Mouse (Mus musculus) neural tube, embryonic 12.5 days (tissue): Measurements from ENCODE around the gene Dnajc2. TPM values are rescaled to one million over a fixed set of nuclear protein-coding genes. Genes with fewer than 3 reads are reported as not detected.

ENCODE experiments used
- ATAC-seq: fragments of 200-750 bp; cut with Nextera tagmentation; 2 replicates; pipeline ENCODE4 v1.8.0; 2017; ENCODE audit warnings: low read depth, mild to moderate bottlenecking, moderate TSS enrichment, moderate library complexity; ENCODE audit not compliant: low FRiP score
- H3K27ac ChIP-seq: fragments of 300-500 bp; sonication (generic); 2 replicates; pipeline ENCODE4 v1.5.1; 2016
- H3K27me3 ChIP-seq: fragments of 300-500 bp; sonication (generic); replicated peaks from 2 replicates; pipeline ENCODE4 v1.6.1; 2016; ENCODE audit warnings: mild to moderate bottlenecking
- H3K36me3 ChIP-seq: fragments of 300-500 bp; sonication (generic); 2 replicates; pipeline ENCODE4 v1.6.1; 2016; ENCODE audit warnings: mild to moderate bottlenecking
- H3K4me1 ChIP-seq: fragments of 300-500 bp; sonication (generic); 2 replicates; pipeline ENCODE4 v1.6.1; 2016
- H3K4me2 ChIP-seq: fragments of 300-500 bp; sonication (generic); replicated peaks from 2 replicates; pipeline ENCODE4 v1.6.1; 2016; ENCODE audit warnings: mild to moderate bottlenecking
- H3K4me3 ChIP-seq: fragments of 300-500 bp; sonication (generic); 2 replicates; pipeline ENCODE4 v1.5.1; 2016
- H3K9ac ChIP-seq: fragments of 300-500 bp; sonication (generic); 2 replicates; pipeline ENCODE4 v1.6.1; 2016; ENCODE audit warnings: mild to moderate bottlenecking
- H3K9me3 ChIP-seq: fragments of 300-500 bp; sonication (generic); 2 replicates; pipeline ENCODE4 v1.6.1; 2016; ENCODE audit warnings: mild to moderate bottlenecking
- WGBS: fragments of 180-500 bp; shearing (Covaris S2); methylation state at CpG from one replicate; pipeline ENCODE4 v1.1.7; 2016; 5-methylcytosine and 5-hydroxymethylcytosine counted together
- polyA plus RNA-seq: library from polyadenylated mRNA; unstranded; fragments of >200 nt; fragmentation: Nextera tagmentation; extraction: Ambion mirVana; gene quantifications from 2 replicates; pipeline ENCODE4 v1.2.1, GENCODE M21; 2016

Dnajc2 gene
- polyA plus RNA-seq, 1 experiment from 2014 or later = 83.2 TPM

DNA sequence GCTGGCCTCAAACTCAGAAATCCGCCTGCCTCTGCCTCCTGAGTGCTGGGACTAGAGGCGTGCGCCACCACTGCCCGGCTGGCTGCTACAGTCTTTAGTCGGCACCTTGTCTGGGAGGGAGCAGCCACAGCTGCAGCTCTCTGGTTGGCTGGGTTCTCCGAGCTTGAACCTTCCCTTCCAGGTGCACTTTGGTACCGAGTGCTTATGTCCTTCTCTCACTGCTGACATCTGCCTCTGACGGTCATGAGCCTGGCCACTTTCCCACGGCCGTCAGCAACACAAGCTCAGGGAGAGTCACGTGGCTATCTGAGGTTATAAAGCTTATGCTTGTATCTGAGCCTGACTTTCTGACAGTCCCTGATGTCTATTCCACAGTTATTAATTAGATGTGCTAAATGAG, 45.9 kb downstream of the Dnajc2 start:
- 95% methylated on average over 11 of the region's 11 CpGs for WGBS
- H3K36me3 ChIP-seq = peaks cover 46% of the 10 kb centered on the region

DNA sequence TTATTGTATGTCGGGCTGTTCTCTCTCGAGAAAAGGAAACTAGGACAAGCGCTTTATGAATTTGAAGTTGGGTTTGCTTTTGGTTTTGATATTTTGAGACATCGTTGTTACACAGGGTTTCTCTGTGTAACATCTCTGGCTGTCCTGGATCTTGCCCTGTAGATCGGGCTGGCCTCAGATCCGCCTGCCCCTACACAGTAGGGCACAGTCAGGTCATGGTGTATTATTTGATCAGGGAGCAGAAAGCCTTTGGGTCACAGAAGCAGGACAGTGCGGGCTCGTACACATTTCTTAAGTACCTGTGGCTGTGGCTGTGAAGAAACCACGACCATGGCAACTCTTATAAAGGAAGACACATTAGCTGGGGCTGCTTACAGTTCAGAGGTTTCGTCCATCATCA, 47.4 kb downstream of the Dnajc2 start:
- WGBS = 30% methylated on average over 10 of the region's 10 CpGs
- ATAC-seq = no peak
- peak overlapping the region; percentile 92 for H3K4me3 ChIP-seq
- H3K4me1 ChIP-seq = peaks cover 17% of the 10 kb centered on the region
- H3K9me3 ChIP-seq = no peaks in the 10 kb centered on the region
- peak overlapping the region; percentile 76 for H3K4me2 ChIP-seq
- H3K36me3 ChIP-seq = peaks cover 31% of the 10 kb centered on the region
- H3K27ac ChIP-seq = no peak overlapping the region
- peak overlapping the region; percentile 93 for H3K9ac ChIP-seq
- no peaks in the 10 kb centered on the region for H3K27me3 ChIP-seq

More for the DNA sequence above, 45.9 kb downstream of the Dnajc2 start:
- Histone ChIP-seq H3K27me3 (no peaks in the 10 kb centered on the region), H3K4me1 (peaks cover 16% of the 10 kb centered on the region), H3K4me2 (no peak overlapping the region), H3K9ac (no peak overlapping the region), H3K4me3 (no peak overlapping the region), H3K9me3 (no peaks in the 10 kb centered on the region), H3K27ac (no peak overlapping the region)
- ATAC-seq = no peak

DNA sequence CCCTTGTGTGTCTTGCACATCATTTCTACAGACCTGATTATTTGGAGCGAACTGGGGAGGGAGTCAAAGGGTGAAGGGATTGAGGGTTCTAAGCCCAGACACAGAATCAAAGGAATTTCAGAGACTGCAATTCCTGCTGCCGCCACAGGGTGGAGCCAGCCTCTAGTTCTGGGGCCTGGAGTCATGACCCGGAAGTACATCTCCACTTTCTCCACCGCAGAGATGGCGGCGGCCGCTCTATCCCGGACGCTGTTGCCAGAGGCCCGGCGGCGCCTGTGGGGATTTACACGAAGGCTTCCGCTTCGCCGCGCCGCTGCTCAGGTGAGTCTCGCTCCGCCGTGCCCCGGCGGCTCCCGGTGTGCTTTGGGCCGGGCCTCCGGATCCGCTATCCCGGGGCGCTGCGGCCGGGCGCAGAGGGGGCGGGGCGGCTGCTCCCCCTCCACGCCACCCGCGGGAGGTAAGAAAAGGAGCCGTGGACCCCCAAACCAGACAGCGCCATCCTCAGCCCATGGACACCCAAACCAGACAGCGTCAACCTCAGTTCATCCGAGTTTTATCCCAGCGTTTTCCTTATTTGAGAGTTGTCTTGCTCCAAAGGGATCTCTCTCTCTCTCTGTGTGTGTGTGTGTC, 48.0 kb downstream of the Dnajc2 start, which contains the start of gene Pmpcb:
TSS of gene Pmpcb (plus strand) at position 186 of the 630 bp plus-strand sequence.
- Histone ChIP-seq H3K4me2 (peak within 1 kb of the TSS; percentile 76), H3K4me3 (peak within 1 kb of the TSS; percentile 92), H3K9me3 (no peaks in the 10 kb centered on the region), H3K27ac (peak within 1 kb of the TSS; percentile 70), H3K36me3 (peaks cover 27% of the 10 kb centered on the region), H3K27me3 (no peaks in the 10 kb centered on the region), H3K9ac (peak within 1 kb of the TSS; percentile 93), H3K4me1 (peaks cover 22% of the 10 kb centered on the region)
- under 1% methylated on average over 42 of the region's 42 CpGs for WGBS
- ATAC-seq = peak; percentile 52

DNA sequence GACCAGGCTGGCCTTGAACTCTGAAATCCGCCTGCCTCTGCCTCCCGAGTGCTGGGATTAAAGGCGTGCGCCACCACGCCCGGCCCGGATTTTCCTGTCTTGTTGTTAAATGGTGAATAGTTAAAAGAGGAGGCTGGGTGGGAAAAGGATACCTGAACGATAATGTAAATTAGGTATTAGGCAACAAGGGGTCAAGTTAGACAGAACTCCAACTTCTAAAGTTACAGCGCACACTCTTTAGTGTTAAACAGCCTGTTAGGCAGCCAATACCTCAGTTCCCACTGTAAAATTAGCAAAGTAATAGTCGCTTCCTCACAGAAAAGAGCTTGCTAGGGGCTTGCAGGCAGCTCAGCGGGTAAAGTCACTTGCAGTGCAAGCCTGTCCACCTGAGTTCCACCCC, 49.0 kb downstream of the Dnajc2 start:
- no peak overlapping the region for H3K27ac ChIP-seq
- no peak overlapping the region for H3K9ac ChIP-seq
- peaks cover 17% of the 10 kb centered on the region for H3K36me3 ChIP-seq
- WGBS = 85% methylated on average over 11 of the region's 11 CpGs
- no peak overlapping the region for H3K4me2 ChIP-seq
- peaks cover 25% of the 10 kb centered on the region for H3K4me1 ChIP-seq
- H3K9me3 ChIP-seq = no peaks in the 10 kb centered on the region
- no peak overlapping the region for H3K4me3 ChIP-seq
- H3K27me3 ChIP-seq = no peaks in the 10 kb centered on the region
- ATAC-seq = no peak

DNA sequence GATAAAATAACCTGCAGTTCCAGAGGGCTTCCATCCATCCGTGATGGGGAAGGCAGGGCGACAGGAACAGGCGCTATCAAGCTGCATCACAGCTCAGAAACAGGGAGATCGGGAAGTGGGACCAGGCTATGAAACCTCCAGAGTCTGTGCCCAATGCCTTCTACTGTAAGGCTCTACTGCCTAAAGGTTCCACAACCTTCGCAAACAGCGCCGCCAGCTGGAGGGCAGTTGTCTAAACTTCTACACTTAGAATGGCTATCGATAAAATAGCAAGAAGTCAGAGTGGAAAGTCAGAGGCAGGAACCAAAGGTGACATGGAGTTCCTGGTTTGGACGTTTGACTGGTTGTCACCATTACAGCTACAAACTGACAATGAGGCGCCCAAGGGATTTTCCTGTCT, 49.5 kb downstream of the Dnajc2 start:
- H3K27me3 ChIP-seq = no peaks in the 10 kb centered on the region
- no peak overlapping the region for H3K4me2 ChIP-seq
- H3K4me1 ChIP-seq = peaks cover 25% of the 10 kb centered on the region
- WGBS = 31% methylated on average over 10 of the region's 10 CpGs
- H3K4me3 ChIP-seq = no peak overlapping the region
- no peak for ATAC-seq
- no peaks in the 10 kb centered on the region for H3K9me3 ChIP-seq
- peaks cover 17% of the 10 kb centered on the region for H3K36me3 ChIP-seq
- no peak overlapping the region for H3K9ac ChIP-seq
- H3K27ac ChIP-seq = no peak overlapping the region

DNA sequence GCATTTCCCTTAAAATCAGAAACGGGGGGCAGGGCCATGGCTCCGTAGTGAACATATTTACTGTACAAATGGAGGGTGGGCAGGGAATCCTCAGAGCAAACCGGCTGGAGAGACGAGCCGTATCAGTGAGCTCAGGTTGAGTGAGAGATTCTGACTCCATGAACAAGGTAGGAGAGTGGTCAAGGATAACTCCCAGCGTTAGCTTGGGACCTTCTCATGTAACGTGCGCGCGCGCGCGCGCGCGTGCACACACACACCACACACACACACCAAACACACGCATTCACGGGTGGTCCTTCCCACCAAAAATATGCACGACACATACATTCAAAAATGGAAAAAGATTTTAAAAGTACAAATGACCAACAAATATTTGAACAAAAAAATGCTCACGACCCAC, 50.0 kb downstream of the Dnajc2 start:
- Histone ChIP-seq H3K9me3 (no peaks in the 10 kb centered on the region), H3K9ac (no peak overlapping the region), H3K4me1 (peaks cover 25% of the 10 kb centered on the region), H3K4me3 (no peak overlapping the region), H3K4me2 (no peak overlapping the region), H3K27me3 (no peaks in the 10 kb centered on the region), H3K36me3 (peaks cover 13% of the 10 kb centered on the region), H3K27ac (no peak overlapping the region)
- 85% methylated on average over 20 of the region's 20 CpGs for WGBS
- ATAC-seq = no peak

DNA sequence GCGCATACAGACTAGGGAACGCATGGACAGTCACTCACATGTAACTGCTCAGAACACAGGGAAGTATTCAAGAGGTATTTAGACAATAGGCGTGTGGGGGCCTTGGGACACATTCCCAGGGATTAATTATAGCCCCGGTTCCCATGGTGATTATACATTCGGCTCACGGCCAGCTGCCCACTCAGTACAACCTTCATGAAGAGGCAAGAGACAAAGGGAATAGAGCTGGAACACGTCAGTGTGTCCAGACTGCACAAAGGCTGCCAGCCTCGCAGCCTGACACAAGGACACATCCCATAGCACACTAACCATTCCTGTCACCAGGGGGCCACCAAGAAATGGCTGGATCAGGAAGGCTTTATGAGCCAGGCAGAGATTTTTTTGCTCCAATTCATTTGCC, 52.1 kb downstream of the Dnajc2 start:
- H3K4me2 ChIP-seq = peak overlapping the region; percentile 10; the same call in 1 of the 2 replicates
- H3K4me1 ChIP-seq = peaks cover 19% of the 10 kb centered on the region
- no peak overlapping the region for H3K9ac ChIP-seq
- no peaks in the 10 kb centered on the region for H3K27me3 ChIP-seq
- 11% methylated on average over 8 of the region's 8 CpGs for WGBS
- no peaks in the 10 kb centered on the region for H3K36me3 ChIP-seq
- no peaks in the 10 kb centered on the region for H3K9me3 ChIP-seq
- H3K4me3 ChIP-seq = no peak overlapping the region
- H3K27ac ChIP-seq = peak overlapping the region; percentile 54
- ATAC-seq = peak; percentile 93

DNA sequence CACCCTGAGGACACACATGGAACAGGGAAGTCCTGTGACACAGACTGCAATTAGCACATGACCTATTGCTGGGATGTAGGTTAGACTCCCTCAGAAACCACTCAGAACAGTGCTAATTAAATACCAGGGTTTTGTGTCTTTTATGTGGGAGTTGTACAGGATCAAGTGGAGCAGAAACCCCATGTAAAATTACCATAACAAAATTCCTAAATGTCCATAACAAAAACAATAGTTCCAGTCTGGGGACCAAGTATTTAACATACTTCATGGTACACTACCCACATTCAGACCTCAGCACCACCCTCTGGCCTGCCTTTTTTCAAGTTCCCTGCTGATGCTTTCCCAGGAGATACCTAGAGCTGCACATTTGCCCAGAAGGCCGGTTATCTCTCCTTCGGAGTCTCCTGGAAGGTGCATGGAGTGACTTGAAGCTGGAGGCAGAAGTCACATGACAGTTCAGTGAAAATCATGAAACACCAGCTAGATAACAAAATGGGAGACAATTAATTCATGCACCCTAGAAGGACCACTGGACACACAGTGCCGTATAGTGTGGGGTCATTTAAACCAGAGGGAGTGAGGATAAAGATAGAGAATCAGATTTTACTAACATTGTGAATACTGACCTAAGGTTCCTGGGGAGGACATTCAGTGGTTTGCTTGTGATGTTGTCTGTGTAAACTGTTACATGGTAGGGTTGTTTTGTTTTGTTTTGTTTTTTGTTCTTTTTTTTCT, 52.7 kb downstream of the Dnajc2 start:
- Histone ChIP-seq H3K27me3 (no peaks in the 10 kb centered on the region), H3K27ac (peak overlapping the region; percentile 54), H3K4me2 (peak overlapping the region; percentile 10; the same call in 1 of the 2 replicates), H3K4me3 (no peak overlapping the region), H3K4me1 (peaks cover 14% of the 10 kb centered on the region), H3K9me3 (no peaks in the 10 kb centered on the region), H3K9ac (no peak overlapping the region), H3K36me3 (no peaks in the 10 kb centered on the region)
- peak; percentile 57 for ATAC-seq
- WGBS = 27% methylated on average over 3 of the region's 3 CpGs

DNA sequence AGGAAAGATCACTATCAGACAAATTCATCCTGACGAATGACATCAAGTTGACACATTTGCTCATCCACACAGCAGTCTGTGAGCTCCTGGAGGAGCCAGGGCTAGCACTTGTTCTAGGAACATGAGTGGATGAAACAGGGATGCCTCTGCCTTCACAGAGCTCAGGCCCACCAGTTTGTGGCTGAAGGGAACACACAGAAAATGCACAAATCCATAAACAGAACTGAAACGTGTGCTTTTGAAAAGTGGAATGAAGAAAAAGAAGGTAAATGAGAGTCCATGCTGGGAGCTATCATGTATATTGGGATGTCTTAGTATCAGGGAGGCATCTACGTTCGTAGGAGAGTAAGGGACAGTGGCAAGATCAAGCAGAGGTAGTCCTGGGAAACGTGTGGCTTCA, 55.9 kb downstream of the Dnajc2 start:
- Histone ChIP-seq H3K27me3 (no peaks in the 10 kb centered on the region), H3K9me3 (no peaks in the 10 kb centered on the region), H3K4me3 (no peak overlapping the region), H3K9ac (no peak overlapping the region), H3K27ac (no peak overlapping the region), H3K36me3 (no peaks in the 10 kb centered on the region), H3K4me2 (no peak overlapping the region), H3K4me1 (peaks cover 9% of the 10 kb centered on the region)
- 88% methylated on average over 5 of the region's 5 CpGs for WGBS
- no peak for ATAC-seq

DNA sequence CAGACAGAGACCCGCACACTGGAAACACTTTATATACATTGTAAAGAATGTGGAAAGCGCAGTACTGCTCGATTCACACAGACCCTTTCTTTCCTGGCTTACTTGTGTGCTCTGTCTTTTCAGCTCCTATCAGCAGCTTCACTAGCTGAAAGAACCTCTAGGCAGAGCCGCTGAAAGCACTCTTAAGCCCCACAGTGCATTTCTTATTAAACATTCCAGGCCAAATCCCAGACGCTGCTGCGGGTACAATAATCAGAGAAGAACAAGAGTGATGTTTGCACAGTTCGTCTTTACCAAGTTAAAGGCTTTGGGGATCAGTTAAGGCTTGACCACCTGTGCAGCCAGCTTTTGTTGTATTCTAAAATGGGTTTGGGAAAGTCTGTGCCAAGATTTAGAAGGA, 60.2 kb downstream of the Dnajc2 start:
- peak; percentile 29; the same call in 1 of the 2 replicates for ATAC-seq
- Histone ChIP-seq H3K9me3 (no peaks in the 10 kb centered on the region), H3K27ac (peak overlapping the region; percentile 21; the same call in 1 of the 2 replicates), H3K9ac (no peak overlapping the region), H3K4me1 (no peaks in the 10 kb centered on the region), H3K4me3 (no peak overlapping the region), H3K36me3 (no peaks in the 10 kb centered on the region), H3K4me2 (no peak overlapping the region), H3K27me3 (no peaks in the 10 kb centered on the region)
- 42% methylated on average over 7 of the region's 7 CpGs for WGBS

DNA sequence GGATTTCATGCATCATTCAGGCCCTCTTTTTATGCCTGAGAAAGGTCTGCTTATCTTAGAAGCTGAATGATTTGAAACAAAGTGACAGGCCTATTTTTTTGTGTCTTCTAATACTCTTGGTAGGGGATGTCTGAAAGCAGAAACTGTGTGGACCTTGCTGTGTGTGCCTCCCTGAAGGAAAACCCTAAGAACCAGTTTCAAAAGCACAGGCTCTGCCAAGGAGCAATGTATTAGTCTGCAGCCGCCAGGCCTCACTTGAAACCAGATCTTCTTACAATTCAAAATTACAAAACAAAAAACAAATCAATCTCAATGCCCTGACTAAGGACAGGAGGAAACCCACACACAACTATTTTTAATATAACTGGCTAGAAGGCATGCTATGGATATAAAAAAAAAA, 60.6 kb downstream of the Dnajc2 start:
- H3K4me2 ChIP-seq = no peak overlapping the region
- no peaks in the 10 kb centered on the region for H3K36me3 ChIP-seq
- peak overlapping the region; percentile 21; the same call in 1 of the 2 replicates for H3K27ac ChIP-seq
- no peaks in the 10 kb centered on the region for H3K4me1 ChIP-seq
- H3K9me3 ChIP-seq = no peaks in the 10 kb centered on the region
- no peaks in the 10 kb centered on the region for H3K27me3 ChIP-seq
- 48% methylated on average over 1 of the region's 1 CpGs for WGBS
- ATAC-seq = no peak
- H3K4me3 ChIP-seq = no peak overlapping the region
- no peak overlapping the region for H3K9ac ChIP-seq

DNA sequence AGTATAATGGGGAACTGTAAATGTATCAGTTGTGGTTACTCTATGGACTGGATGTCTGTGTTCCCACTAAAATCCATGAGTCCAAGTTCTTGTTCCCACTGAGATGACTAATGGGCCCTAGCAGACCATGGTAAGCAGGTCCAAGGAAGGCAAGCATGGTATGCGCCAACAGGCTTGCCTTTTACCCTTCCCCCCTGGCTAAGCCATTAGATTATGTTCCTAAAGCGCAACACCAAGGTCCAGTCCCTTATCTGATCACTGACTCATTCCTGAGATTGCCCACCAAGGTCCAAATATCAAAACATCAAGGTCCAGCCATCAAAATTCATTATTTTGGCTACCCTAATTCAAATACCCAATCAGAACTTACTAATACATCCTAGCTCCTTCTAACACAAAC, 65.8 kb downstream of the Dnajc2 start:
- Histone ChIP-seq H3K4me3 (no peak overlapping the region), H3K4me2 (no peak overlapping the region), H3K9me3 (no peaks in the 10 kb centered on the region; the same call in 1 of the 2 replicates), H3K36me3 (no peaks in the 10 kb centered on the region), H3K27me3 (no peaks in the 10 kb centered on the region), H3K9ac (no peak overlapping the region), H3K27ac (no peak overlapping the region), H3K4me1 (no peaks in the 10 kb centered on the region)
- 89% methylated on average over 2 of the region's 2 CpGs for WGBS
- ATAC-seq = no peak
